Mouse (Mus musculus) bone marrow macrophage, adult 2 months (primary cell): Measurements from ENCODE around the gene Cacnb1.

Experiments
- CTCF ChIP-seq: IDR thresholded peaks from 2 replicates; pipeline ENCODE4 v1.5.1; 2012; ENCODE audit warnings: low read depth, mild to moderate bottlenecking, low read length, moderate library complexity
- POLR2A ChIP-seq: IDR thresholded peaks from 2 replicates; pipeline ENCODE4 v1.6.1; 2012; ENCODE audit warnings: mild to moderate bottlenecking, low read depth, low read length, borderline replicate concordance

GRCm38 (mm10) chr11:97995564-97996288 lies 27.1 kb downstream of the Cacnb1 start, which contains the start of gene Arl5c:
- TF ChIP-seq CTCF = no peak; the same call in 1 of the 2 replicates
- TF ChIP-seq POLR2A = no peak
